Mouse (Mus musculus): ENCODE data around the gene Cyp2f2.

- TF ChIP-seq POLR2A (IDR thresholded peaks at IDR 0.05; ENCODE audit: low read depth, low read length) (no peak), CTCF (conservative IDR thresholded peaks at IDR 0.05; ENCODE audit: insufficient read depth, insufficient read length, low read depth, low read length) (no peak)
These were observed 54.8 kb downstream of the Cyp2f2 start for GRCm38 (mm10) chr7:27174496-27174895.
